Mouse (Mus musculus): Measurements from ENCODE around the gene Pla2g2f. TPM values are rescaled to one million over a fixed set of nuclear protein-coding genes. Genes with fewer than 3 reads are reported as not detected.
A peak's percentile ranks its signal among the peaks of the same experiment; 100 is the strongest.

Gene Pla2g2f
- polyA plus RNA-seq, 1 experiment from 2014 or later: not detected

DNA sequence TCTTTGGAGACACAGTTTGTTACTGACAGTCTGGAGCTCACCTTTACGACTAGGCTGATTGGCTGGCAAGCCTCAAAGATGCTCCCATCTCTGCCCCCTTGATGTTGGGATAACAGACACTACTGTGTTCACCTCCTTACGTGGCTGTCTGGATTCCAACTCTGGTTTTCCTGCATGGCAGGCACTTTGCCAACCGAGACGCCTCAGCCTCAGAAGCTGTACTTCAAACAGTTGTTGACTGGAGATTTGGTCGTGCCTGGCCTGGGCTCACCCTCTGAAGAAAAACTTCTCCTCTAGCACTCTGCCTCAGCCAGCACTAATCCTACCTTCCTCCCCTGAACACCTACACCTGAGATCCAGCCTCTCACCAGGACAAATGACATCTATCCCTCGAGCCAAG is 34.0 kb upstream of the Pla2g2f start:
- no peak overlapping the region for H3K4me2 ChIP-seq (replicated peaks)
- no peak overlapping the region for H3K4me3 ChIP-seq
- 0 out of 2 replicates have a peak, but pooled peaks cover 3% of the 10 kb centered on the region for H3K27me3 ChIP-seq
- no peaks in the 10 kb centered on the region for H3K36me3 ChIP-seq
- ATAC-seq (ENCODE audit: low FRiP score): no peak
- no peaks in the 10 kb centered on the region for H3K9me3 ChIP-seq (replicated peaks)
- H3K4me1 ChIP-seq: no peaks in the 10 kb centered on the region
- no peak overlapping the region for H3K9ac ChIP-seq
- no peak overlapping the region for H3K27ac ChIP-seq
- 82% methylated on average over 6 of the region's 6 CpGs for WGBS

GRCm38 (mm10) chr4:138788381-138788780 is 31.0 kb upstream of the Pla2g2f start:
- no peaks in the 10 kb centered on the region for H3K9me3 ChIP-seq (replicated peaks)
- no peaks in the 10 kb centered on the region for H3K4me1 ChIP-seq
- no peak overlapping the region for H3K27ac ChIP-seq
- no peak overlapping the region for H3K4me2 ChIP-seq (replicated peaks)
- H3K4me3 ChIP-seq: no peak overlapping the region
- no peaks in the 10 kb centered on the region for H3K36me3 ChIP-seq
- 76% methylated on average over 4 of the region's 4 CpGs for WGBS
- ATAC-seq (ENCODE audit: low FRiP score): no peak
- H3K27me3 ChIP-seq: 0 out of 2 replicates have a peak, but pooled peaks cover 3% of the 10 kb centered on the region
- no peak overlapping the region for H3K9ac ChIP-seq

DNA sequence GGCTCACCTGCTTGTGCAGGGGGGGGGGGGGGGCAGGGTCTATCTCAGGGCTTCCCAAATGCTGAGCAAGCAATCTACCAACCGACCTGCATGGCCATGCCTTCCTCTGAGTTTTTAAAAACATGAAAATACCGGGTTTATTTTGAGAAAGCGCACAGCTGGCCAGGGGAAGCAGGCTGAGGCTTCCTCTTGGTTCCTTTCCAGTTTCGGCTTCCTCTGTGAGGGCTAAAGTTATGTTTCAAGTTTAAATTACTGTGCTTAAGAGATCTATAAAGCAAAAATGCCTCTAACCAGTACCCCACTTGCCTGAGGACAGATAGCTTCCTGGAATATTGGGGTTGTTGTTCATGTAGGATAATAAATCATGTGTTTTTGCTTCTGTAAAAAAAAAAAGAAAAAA is 28.7 kb upstream of the Pla2g2f start:
- 69% methylated on average over 4 of the region's 4 CpGs for whole genome bisulfite sequencing

GRCm38 (mm10) chr4:138785721-138786120 is 28.3 kb upstream of the Pla2g2f start:
- Histone ChIP-seq H3K4me1 (no peaks in the 10 kb centered on the region), H3K9ac (no peak overlapping the region), H3K4me2 (replicated peaks) (no peak overlapping the region), H3K4me3 (no peak overlapping the region), H3K36me3 (no peaks in the 10 kb centered on the region), H3K27ac (no peak overlapping the region), H3K27me3 (0 out of 2 replicates have a peak, but pooled peaks cover 3% of the 10 kb centered on the region), H3K9me3 (replicated peaks) (no peaks in the 10 kb centered on the region)
- ATAC-seq (ENCODE audit: low FRiP score): no peak
- 57% methylated on average over 4 of the region's 4 CpGs for WGBS

More for the DNA sequence above, 28.7 kb upstream of the Pla2g2f start:
- no peak overlapping the region for H3K9ac ChIP-seq
- no peaks in the 10 kb centered on the region for H3K9me3 ChIP-seq (replicated peaks)
- no peak overlapping the region for H3K27ac ChIP-seq
- H3K27me3 ChIP-seq: 0 out of 2 replicates have a peak, but pooled peaks cover 3% of the 10 kb centered on the region
- H3K4me3 ChIP-seq: no peak overlapping the region
- no peak overlapping the region for H3K4me2 ChIP-seq (replicated peaks)
- ATAC-seq (ENCODE audit: low FRiP score): no peak
- no peaks in the 10 kb centered on the region for H3K4me1 ChIP-seq
- no peaks in the 10 kb centered on the region for H3K36me3 ChIP-seq

DNA sequence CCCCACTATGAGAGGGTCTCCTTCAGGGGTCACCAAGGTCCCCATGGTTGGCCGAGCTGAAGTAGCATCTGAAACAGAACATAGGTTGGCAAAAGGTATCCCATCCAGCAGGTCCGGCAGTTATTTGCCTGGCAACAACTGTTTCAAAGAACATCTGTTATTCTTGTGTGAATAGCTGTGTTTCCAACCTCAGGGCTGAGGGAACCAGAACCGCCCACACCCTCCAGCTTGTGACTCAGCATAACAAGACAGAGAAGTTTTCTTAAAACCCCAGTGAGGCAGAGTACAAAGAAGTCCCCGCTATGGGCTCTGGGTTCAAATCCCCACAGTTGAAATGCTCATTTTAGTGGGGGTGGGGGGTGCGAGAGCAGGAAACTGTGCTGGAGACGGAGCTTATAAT is 24.7 kb upstream of the Pla2g2f start:
- H3K36me3 ChIP-seq: no peaks in the 10 kb centered on the region
- H3K9ac ChIP-seq: no peak overlapping the region
- no peak for ATAC-seq (ENCODE audit: low FRiP score)
- 80% methylated on average over 6 of the region's 6 CpGs for WGBS
- no peaks in the 10 kb centered on the region for H3K27me3 ChIP-seq
- no peak overlapping the region for H3K27ac ChIP-seq
- H3K4me1 ChIP-seq: peaks cover 14% of the 10 kb centered on the region
- H3K4me2 ChIP-seq (replicated peaks): no peak overlapping the region
- H3K9me3 ChIP-seq (replicated peaks): no peaks in the 10 kb centered on the region
- H3K4me3 ChIP-seq: no peak overlapping the region

GRCm38 (mm10) chr4:138780300-138780699 is 22.9 kb upstream of the Pla2g2f start:
- Histone ChIP-seq H3K9me3 (replicated peaks) (no peaks in the 10 kb centered on the region), H3K4me1 (peaks cover 16% of the 10 kb centered on the region), H3K9ac (no peak overlapping the region), H3K4me2 (replicated peaks) (no peak overlapping the region), H3K4me3 (no peak overlapping the region), H3K27me3 (no peaks in the 10 kb centered on the region), H3K36me3 (no peaks in the 10 kb centered on the region), H3K27ac (no peak overlapping the region)
- ATAC-seq (ENCODE audit: low FRiP score): no peak
- 91% methylated on average over 5 of the region's 5 CpGs for WGBS

GRCm38 (mm10) chr4:138777417-138778407 is 20.3 kb upstream of the Pla2g2f start:
- ATAC-seq (ENCODE audit: low FRiP score): no peak
- Histone ChIP-seq H3K27ac (peak overlapping the region; percentile 70; the same call in 1 of the 2 replicates), H3K4me1 (peaks cover 16% of the 10 kb centered on the region), H3K4me3 (no peak overlapping the region), H3K27me3 (no peaks in the 10 kb centered on the region), H3K4me2 (replicated peaks) (0 out of 2 replicates have a peak overlapping the region, but pooled peaks have one; percentile 0), H3K9ac (no peak overlapping the region), H3K36me3 (no peaks in the 10 kb centered on the region), H3K9me3 (replicated peaks) (no peaks in the 10 kb centered on the region)
- 47% methylated on average over 17 of the region's 20 CpGs for WGBS

DNA sequence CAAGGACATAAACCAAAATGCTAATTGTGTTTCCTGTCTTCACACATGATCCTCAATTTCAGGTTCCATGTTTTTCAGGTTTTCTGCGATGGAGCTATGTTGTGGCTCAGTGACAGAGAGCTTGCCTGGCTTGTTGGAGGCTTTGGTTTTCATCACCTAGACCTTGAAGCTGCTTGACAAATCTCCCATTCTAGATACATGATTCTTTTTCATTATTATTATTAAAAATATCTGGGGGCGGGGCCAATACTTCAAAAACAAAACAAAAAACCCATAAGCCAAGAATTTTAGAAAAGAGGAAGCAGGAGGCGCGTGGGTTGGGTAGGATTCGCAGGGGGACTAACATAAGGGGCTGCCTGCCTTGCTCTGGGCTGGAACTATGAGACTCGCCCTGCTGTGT is 18.0 kb upstream of the Pla2g2f start, which contains the start of gene Pla2g2d:
Pla2g2d (plus strand) TSS at position 301 of the 400 bp plus-strand sequence.
- no peaks in the 10 kb centered on the region for H3K9me3 ChIP-seq (replicated peaks)
- ATAC-seq (ENCODE audit: low FRiP score): no peak
- no peaks in the 10 kb centered on the region for H3K27me3 ChIP-seq
- no peaks in the 10 kb centered on the region for H3K36me3 ChIP-seq
- 88% methylated on average over 6 of the region's 6 CpGs for WGBS
- H3K4me1 ChIP-seq: peaks cover 16% of the 10 kb centered on the region
- no peak within 1 kb of the TSS for H3K27ac ChIP-seq
- H3K9ac ChIP-seq: no peak within 1 kb of the TSS
- H3K4me3 ChIP-seq: no peak within 1 kb of the TSS
- H3K4me2 ChIP-seq (replicated peaks): no peak within 1 kb of the TSS

GRCm38 (mm10) chr4:138772386-138772785 is 15.0 kb upstream of the Pla2g2f start:
- Histone ChIP-seq H3K4me2 (replicated peaks) (no peak overlapping the region), H3K27me3 (no peaks in the 10 kb centered on the region), H3K36me3 (no peaks in the 10 kb centered on the region), H3K9me3 (replicated peaks) (no peaks in the 10 kb centered on the region), H3K27ac (no peak overlapping the region), H3K4me3 (no peak overlapping the region), H3K4me1 (peaks cover 4% of the 10 kb centered on the region), H3K9ac (no peak overlapping the region)
- no peak for ATAC-seq (ENCODE audit: low FRiP score)
- WGBS: 85% methylated on average over 5 of the region's 5 CpGs

DNA sequence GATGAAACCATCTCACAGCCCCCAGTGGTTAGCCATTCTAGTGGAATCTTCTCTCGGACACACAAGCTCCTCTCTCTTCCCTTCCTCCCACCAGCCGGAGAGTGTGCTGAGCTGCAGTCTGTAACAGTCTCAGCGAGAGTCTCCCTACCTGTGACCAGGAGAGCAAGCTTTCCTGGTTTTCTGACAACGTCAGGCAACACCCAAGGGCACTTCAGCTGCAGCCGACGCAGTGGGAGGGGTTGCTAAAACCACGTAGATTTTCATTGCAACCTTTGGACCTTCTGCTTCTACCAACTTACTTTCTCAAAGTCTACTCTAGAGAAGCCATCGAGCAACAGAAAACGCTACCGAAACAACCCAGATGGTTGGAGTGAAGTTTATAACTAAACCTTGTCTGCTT is 14.5 kb upstream of the Pla2g2f start:
- no peak overlapping the region for H3K27ac ChIP-seq
- ATAC-seq (ENCODE audit: low FRiP score): no peak
- no peak overlapping the region for H3K9ac ChIP-seq
- H3K4me3 ChIP-seq: no peak overlapping the region
- H3K4me1 ChIP-seq: peaks cover under 1% of the 10 kb centered on the region; the same call in 1 of the 2 replicates
- no peaks in the 10 kb centered on the region for H3K9me3 ChIP-seq (replicated peaks)
- H3K4me2 ChIP-seq (replicated peaks): no peak overlapping the region
- H3K27me3 ChIP-seq: no peaks in the 10 kb centered on the region
- WGBS: 91% methylated on average over 10 of the region's 10 CpGs
- H3K36me3 ChIP-seq: no peaks in the 10 kb centered on the region

- H3K36me3 ChIP-seq: no peaks in the 10 kb centered on the region
- H3K4me3 ChIP-seq: no peak overlapping the region
- H3K4me1 ChIP-seq: peaks cover 1% of the 10 kb centered on the region; the same call in 1 of the 2 replicates
- WGBS: 77% methylated on average over 9 of the region's 9 CpGs
- no peaks in the 10 kb centered on the region for H3K9me3 ChIP-seq (replicated peaks)
- H3K27me3 ChIP-seq: no peaks in the 10 kb centered on the region
- no peak overlapping the region for H3K9ac ChIP-seq
- no peak overlapping the region for H3K4me2 ChIP-seq (replicated peaks)
- ATAC-seq (ENCODE audit: low FRiP score): no peak
- H3K27ac ChIP-seq: no peak overlapping the region
These were observed 4.8 kb upstream of the Pla2g2f start for GRCm38 (mm10) chr4:138762266-138762665.

GRCm38 (mm10) chr4:138755983-138756382 is 1.4 kb downstream of the Pla2g2f start:
- H3K9me3 ChIP-seq (replicated peaks): no peaks in the 10 kb centered on the region
- no peaks in the 10 kb centered on the region for H3K27me3 ChIP-seq
- WGBS: 81% methylated on average over 11 of the region's 11 CpGs
- no peak overlapping the region for H3K27ac ChIP-seq
- no peak overlapping the region for H3K4me2 ChIP-seq (replicated peaks)
- H3K4me3 ChIP-seq: no peak overlapping the region
- no peak overlapping the region for H3K9ac ChIP-seq
- ATAC-seq (ENCODE audit: low FRiP score): no peak
- H3K36me3 ChIP-seq: no peaks in the 10 kb centered on the region
- peaks cover 19% of the 10 kb centered on the region for H3K4me1 ChIP-seq
